Mouse (Mus musculus): ENCODE results near the gene Six1. TPM values are rescaled to one million over a fixed set of nuclear protein-coding genes. Genes with fewer than 3 reads are reported as not detected.

Six1 gene
- polyA plus RNA-seq, 1 experiment from 2014 or later = 1.3 TPM

GRCm38 (mm10) chr12:73038992-73039938 is 14.4 kb downstream of the Six1 start:
- peaks cover 86% of the 10 kb centered on the region for H3K27me3 ChIP-seq (replicated peaks)
- no peaks in the 10 kb centered on the region for H3K9me3 ChIP-seq
- H3K9ac ChIP-seq = no peak overlapping the region
- peaks cover 6% of the 10 kb centered on the region; the same call in 1 of the 2 replicates for H3K4me1 ChIP-seq
- no peak for ATAC-seq (replicated peaks)
- no peak overlapping the region for H3K4me2 ChIP-seq
- H3K4me3 ChIP-seq = no peak overlapping the region
- no peaks in the 10 kb centered on the region for H3K36me3 ChIP-seq (replicated peaks)
- no peak overlapping the region for H3K27ac ChIP-seq
- 3% methylated on average over 41 of the region's 41 CpGs for WGBS

GRCm38 (mm10) chr12:73038441-73038991 is 15.2 kb downstream of the Six1 start:
- under 1% methylated on average over 12 of the region's 12 CpGs for WGBS

DNA sequence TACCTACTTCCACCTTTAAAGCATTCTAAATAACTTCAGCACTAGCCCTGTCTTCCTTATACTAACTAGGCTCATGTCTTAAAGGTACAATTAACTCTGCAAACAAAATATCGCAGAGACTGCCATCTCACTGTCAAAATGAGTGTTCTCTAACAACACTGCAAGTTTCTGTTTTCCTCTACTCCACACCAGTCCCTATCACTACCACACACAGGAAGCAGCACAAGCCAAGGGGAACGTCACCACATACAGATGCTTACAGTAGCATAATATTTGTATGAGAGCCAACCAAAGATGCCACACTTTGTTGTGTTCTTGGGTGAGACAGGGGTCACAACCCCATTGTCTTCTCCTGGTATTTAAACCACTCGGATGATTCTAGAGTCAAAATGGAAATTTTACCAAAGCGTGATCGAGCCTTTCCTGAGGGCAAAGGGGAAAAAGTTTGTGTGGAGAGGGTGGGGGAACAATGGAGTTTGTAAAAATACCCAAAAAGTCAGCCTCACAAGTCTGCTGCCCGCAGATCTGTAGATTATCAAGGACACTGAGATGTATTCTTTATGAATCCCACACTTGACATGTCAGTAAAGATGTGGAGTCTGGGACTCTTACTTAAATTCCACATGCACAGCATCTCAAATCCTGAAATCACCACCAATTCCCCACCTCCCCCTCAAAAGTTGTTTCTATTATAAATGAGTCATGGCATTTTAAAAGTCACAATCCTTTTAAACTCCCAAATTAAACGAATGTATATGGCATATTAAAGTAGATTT is 16.1 kb downstream of the Six1 start:
- Histone ChIP-seq H3K4me1 (peaks cover 4% of the 10 kb centered on the region; the same call in 1 of the 2 replicates), H3K9me3 (no peaks in the 10 kb centered on the region), H3K27me3 (replicated peaks) (peaks cover 87% of the 10 kb centered on the region), H3K4me3 (no peak overlapping the region), H3K4me2 (no peak overlapping the region), H3K27ac (no peak overlapping the region), H3K9ac (no peak overlapping the region), H3K36me3 (replicated peaks) (no peaks in the 10 kb centered on the region)
- no peak for ATAC-seq (replicated peaks)
- WGBS = 6% methylated on average over 7 of the region's 7 CpGs

More at GRCm38 (mm10) chr12:73038441-73038991, 15.2 kb downstream of the Six1 start:
- no peak for ATAC-seq (replicated peaks)
- no peaks in the 10 kb centered on the region for H3K36me3 ChIP-seq (replicated peaks)
- no peak overlapping the region for H3K4me3 ChIP-seq
- H3K9me3 ChIP-seq = no peaks in the 10 kb centered on the region
- H3K9ac ChIP-seq = no peak overlapping the region
- H3K27ac ChIP-seq = no peak overlapping the region
- H3K4me1 ChIP-seq = peaks cover 4% of the 10 kb centered on the region; the same call in 1 of the 2 replicates
- peaks cover 87% of the 10 kb centered on the region for H3K27me3 ChIP-seq (replicated peaks)
- H3K4me2 ChIP-seq = no peak overlapping the region

DNA sequence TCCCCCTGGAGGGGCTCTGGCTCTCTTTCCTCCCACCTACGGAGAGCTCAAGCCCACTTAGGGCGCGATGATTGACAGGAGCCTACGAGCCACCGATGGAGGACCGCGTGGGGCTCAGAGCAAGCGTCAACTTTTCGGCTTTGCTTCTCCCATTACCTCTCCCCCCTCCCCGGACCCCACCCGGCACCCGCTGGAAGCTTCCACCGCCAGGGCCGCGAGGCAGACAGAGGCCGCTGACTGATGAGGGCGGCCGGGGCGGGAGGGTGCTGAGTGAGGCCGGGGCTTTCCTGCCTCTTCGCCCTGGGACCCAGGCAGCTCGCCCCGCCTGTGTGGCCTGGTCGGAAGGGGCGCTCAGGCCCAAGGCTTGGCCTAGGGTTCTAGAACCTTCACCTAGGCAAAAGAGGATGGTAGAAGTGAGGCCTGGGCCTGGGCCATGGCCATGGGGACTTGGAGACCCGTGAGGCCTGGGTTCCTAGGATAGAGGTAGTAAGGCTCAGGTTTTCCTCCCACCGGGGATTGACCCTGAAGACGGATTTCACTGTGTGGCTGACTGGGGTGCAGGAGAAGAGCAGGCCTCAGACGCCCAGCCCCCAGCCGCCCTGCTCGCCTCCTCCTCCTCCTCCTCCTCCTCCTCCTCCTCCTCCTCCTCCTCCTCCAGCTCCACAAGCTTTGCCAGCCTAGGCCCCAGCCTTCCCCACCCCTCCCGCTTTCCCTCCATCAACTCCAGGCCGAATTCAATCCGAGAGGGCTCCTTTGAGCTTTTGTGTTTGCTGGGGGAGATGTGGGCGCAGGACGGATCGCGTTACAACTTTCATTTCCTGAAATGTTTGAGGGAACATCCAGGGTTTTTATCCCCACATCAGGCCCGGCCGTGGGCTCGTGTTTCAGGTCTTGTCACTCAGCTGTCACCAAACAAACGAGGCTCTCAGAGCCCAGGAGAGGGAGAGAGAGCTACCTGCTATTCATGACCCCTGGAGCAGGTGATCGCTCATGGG is 18.5 kb downstream of the Six1 start:
- ATAC-seq (replicated peaks) = no peak
- Histone ChIP-seq H3K4me2 (no peak overlapping the region), H3K4me1 (peaks cover 4% of the 10 kb centered on the region; the same call in 1 of the 2 replicates), H3K4me3 (no peak overlapping the region), H3K9ac (no peak overlapping the region), H3K27ac (no peak overlapping the region), H3K27me3 (replicated peaks) (peaks cover 80% of the 10 kb centered on the region), H3K36me3 (replicated peaks) (no peaks in the 10 kb centered on the region), H3K9me3 (no peaks in the 10 kb centered on the region)
- 2% methylated on average over 42 of the region's 43 CpGs for WGBS

DNA sequence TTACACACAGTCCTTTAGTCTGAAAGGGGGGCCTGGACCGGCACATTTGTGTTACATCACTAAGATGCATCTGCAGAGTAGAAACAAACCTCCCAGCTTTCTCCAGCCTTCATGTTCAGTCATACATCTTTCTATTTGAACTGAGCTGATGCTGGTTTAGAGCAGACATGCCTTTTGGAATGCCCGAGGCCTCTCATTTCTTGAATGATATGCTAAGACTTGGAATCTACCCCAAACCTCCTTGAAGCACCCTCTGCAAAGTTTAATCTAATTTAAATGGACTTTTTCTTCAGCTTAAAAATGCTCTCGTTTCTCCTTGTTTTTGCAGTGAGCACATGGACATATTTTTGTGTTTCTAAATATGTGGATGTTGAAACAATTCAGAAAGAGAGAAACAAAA is 21.0 kb downstream of the Six1 start:
- no peak for ATAC-seq (replicated peaks)
- Histone ChIP-seq H3K9ac (no peak overlapping the region), H3K4me1 (peaks cover 4% of the 10 kb centered on the region; the same call in 1 of the 2 replicates), H3K9me3 (no peaks in the 10 kb centered on the region), H3K4me3 (no peak overlapping the region), H3K36me3 (replicated peaks) (no peaks in the 10 kb centered on the region), H3K4me2 (no peak overlapping the region), H3K27me3 (replicated peaks) (peaks cover 54% of the 10 kb centered on the region), H3K27ac (no peak overlapping the region)
- 80% methylated on average over 3 of the region's 3 CpGs for WGBS

- ATAC-seq (replicated peaks) = no peak
- Histone ChIP-seq H3K27ac (no peak overlapping the region), H3K4me2 (no peak overlapping the region), H3K27me3 (replicated peaks) (peaks cover 49% of the 10 kb centered on the region), H3K4me3 (no peak overlapping the region), H3K4me1 (peaks cover 4% of the 10 kb centered on the region; the same call in 1 of the 2 replicates), H3K9me3 (no peaks in the 10 kb centered on the region), H3K36me3 (replicated peaks) (no peaks in the 10 kb centered on the region), H3K9ac (no peak overlapping the region)
- WGBS = 70% methylated on average over 4 of the region's 4 CpGs
Observed at GRCm38 (mm10) chr12:73031315-73031714, 22.4 kb downstream of the Six1 start.

- H3K9me3 ChIP-seq = no peaks in the 10 kb centered on the region
- H3K9ac ChIP-seq = no peak overlapping the region
- no peak overlapping the region for H3K27ac ChIP-seq
- no peak overlapping the region for H3K4me3 ChIP-seq
- H3K4me2 ChIP-seq = no peak overlapping the region
- H3K4me1 ChIP-seq = no peaks in the 10 kb centered on the region
- H3K36me3 ChIP-seq (replicated peaks) = no peaks in the 10 kb centered on the region
- ATAC-seq (replicated peaks) = no peak
- WGBS = 80% methylated on average over 8 of the region's 8 CpGs
- 0 out of 2 replicates have a peak, but pooled peaks cover 5% of the 10 kb centered on the region for H3K27me3 ChIP-seq (replicated peaks)
Observed at GRCm38 (mm10) chr12:73025490-73025889, 28.2 kb downstream of the Six1 start.

- Histone ChIP-seq H3K4me3 (no peak overlapping the region), H3K27me3 (replicated peaks) (no peaks in the 10 kb centered on the region), H3K9ac (no peak overlapping the region), H3K4me1 (no peaks in the 10 kb centered on the region), H3K9me3 (no peaks in the 10 kb centered on the region), H3K27ac (no peak overlapping the region), H3K36me3 (replicated peaks) (no peaks in the 10 kb centered on the region), H3K4me2 (no peak overlapping the region)
- 6% methylated on average over 4 of the region's 4 CpGs for WGBS
- ATAC-seq (replicated peaks) = no peak
Observed at GRCm38 (mm10) chr12:73020941-73021340, 32.7 kb downstream of the Six1 start.

DNA sequence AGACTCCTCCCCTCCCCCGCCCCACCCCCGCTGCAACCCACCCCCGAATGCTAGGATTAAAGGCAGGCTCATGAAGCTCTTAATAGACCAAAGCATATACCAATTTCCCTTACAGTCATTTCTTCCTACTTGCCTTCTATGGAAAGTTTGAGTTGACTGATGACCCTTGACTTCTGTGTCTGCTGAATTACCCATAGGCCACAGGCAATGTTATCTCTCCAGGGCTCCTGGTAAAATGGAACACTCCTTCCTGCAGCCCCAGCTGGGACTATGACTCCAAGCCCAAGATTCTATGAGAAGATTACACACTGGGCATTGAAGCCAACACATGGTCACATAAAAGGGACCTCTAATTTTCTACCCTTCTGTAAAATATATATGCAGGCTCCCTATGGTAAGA is 33.3 kb downstream of the Six1 start:
- Histone ChIP-seq H3K27ac (no peak overlapping the region), H3K9me3 (no peaks in the 10 kb centered on the region), H3K36me3 (replicated peaks) (no peaks in the 10 kb centered on the region), H3K4me1 (no peaks in the 10 kb centered on the region), H3K9ac (no peak overlapping the region), H3K4me2 (no peak overlapping the region), H3K27me3 (replicated peaks) (no peaks in the 10 kb centered on the region), H3K4me3 (no peak overlapping the region)
- no peak for ATAC-seq (replicated peaks)
- WGBS = 41% methylated on average over 3 of the region's 3 CpGs

DNA sequence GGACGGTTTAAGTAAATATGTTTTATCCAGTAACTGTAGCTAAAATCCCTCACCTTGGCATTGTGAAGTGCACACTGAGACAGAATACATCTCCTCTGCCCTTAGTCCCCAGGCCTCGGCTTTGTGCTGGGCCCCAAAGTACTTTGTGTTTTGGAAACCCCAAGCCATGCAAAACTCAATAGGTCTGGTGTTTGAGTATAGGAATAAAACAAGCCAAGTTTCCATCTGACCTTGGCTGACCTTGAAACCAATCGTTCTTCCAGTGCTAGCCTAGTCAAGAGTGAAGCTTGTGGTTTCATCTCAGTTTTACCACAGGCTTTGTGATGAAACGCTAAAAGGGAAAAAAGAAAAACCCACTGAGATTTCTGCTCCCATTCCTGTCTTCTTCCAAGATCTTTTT is 34.8 kb downstream of the Six1 start:
- H3K27ac ChIP-seq = no peak overlapping the region
- H3K4me1 ChIP-seq = no peaks in the 10 kb centered on the region
- H3K36me3 ChIP-seq (replicated peaks) = no peaks in the 10 kb centered on the region
- 83% methylated on average over 4 of the region's 4 CpGs for WGBS
- H3K4me2 ChIP-seq = no peak overlapping the region
- H3K4me3 ChIP-seq = no peak overlapping the region
- no peak overlapping the region for H3K9ac ChIP-seq
- H3K27me3 ChIP-seq (replicated peaks) = no peaks in the 10 kb centered on the region
- no peaks in the 10 kb centered on the region for H3K9me3 ChIP-seq
- ATAC-seq (replicated peaks) = no peak

DNA sequence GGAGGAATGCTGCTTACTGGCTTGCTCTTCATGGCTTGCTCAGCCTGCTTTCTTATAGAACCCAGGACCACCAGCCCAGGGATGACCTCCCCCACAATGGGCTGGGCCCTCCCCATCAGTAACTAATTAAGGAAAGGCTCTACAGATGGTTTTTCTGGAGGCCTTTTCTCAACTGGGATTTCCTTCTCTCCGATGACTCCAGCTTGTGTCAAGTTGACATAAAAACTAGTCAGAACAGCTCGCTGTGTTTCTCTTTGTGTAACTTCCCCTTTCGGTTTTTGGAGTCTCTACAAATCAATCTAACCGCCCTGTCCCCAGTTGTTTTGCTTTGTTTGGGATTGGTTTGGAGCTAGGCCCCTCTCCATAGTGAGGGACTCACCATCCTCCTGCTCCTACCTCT is 37.5 kb downstream of the Six1 start:
- 84% methylated on average over 4 of the region's 4 CpGs for WGBS
- H3K36me3 ChIP-seq (replicated peaks) = no peaks in the 10 kb centered on the region
- no peak overlapping the region for H3K4me3 ChIP-seq
- H3K27ac ChIP-seq = no peak overlapping the region
- H3K9me3 ChIP-seq = no peaks in the 10 kb centered on the region
- H3K9ac ChIP-seq = no peak overlapping the region
- no peaks in the 10 kb centered on the region for H3K27me3 ChIP-seq (replicated peaks)
- H3K4me1 ChIP-seq = no peaks in the 10 kb centered on the region
- no peak for ATAC-seq (replicated peaks)
- no peak overlapping the region for H3K4me2 ChIP-seq
